Mouse (Mus musculus): ENCODE results near the gene Gm28043.

Gm28043 gene

GRCm38 (mm10) chr17:29627285-29627684 is 12.6 kb downstream of the Gm28043 start:
- DNase-seq (ENCODE audit: low spot score) = no peak

- DNase-seq (ENCODE audit: low spot score) = no peak
These were observed 14.3 kb downstream of the Gm28043 start for GRCm38 (mm10) chr17:29628946-29629345.

- no peak for DNase-seq (ENCODE audit: low spot score)
These were observed 14.9 kb downstream of the Gm28043 start for GRCm38 (mm10) chr17:29629620-29630019.

- no peak for DNase-seq (ENCODE audit: low spot score)
These were observed 17.6 kb downstream of the Gm28043 start for GRCm38 (mm10) chr17:29632312-29632711.

GRCm38 (mm10) chr17:29635492-29635891 is 20.8 kb downstream of the Gm28043 start:
- DNase-seq (ENCODE audit: low spot score) = no peak

- peak; percentile 14 for DNase-seq (ENCODE audit: low spot score)
These were observed 21.4 kb downstream of the Gm28043 start for GRCm38 (mm10) chr17:29636118-29636517.

- no peak for DNase-seq (ENCODE audit: low spot score)
These were observed 22.7 kb downstream of the Gm28043 start for GRCm38 (mm10) chr17:29637377-29637776.

- peak; percentile 44 for DNase-seq (ENCODE audit: low spot score)
These were observed 23.2 kb downstream of the Gm28043 start for GRCm38 (mm10) chr17:29637895-29638294.

GRCm38 (mm10) chr17:29640971-29641370 is 26.3 kb downstream of the Gm28043 start:
- DNase-seq (ENCODE audit: low spot score) = no peak

GRCm38 (mm10) chr17:29642219-29642618 is 27.5 kb downstream of the Gm28043 start:
- DNase-seq (ENCODE audit: low spot score) = no peak

- DNase-seq (ENCODE audit: low spot score) = no peak
These were observed 43.6 kb downstream of the Gm28043 start for GRCm38 (mm10) chr17:29658249-29658648.

- DNase-seq (ENCODE audit: low spot score) = peak; percentile 95
These were observed 45.5 kb downstream of the Gm28043 start, which contains the start of gene Cmtr1 for GRCm38 (mm10) chr17:29660076-29660761. Cmtr1 (plus strand) TSS chr17:29660595.

GRCm38 (mm10) chr17:29660762-29661391 is 46.2 kb downstream of the Gm28043 start:
- peak; percentile 26 for DNase-seq (ENCODE audit: low spot score)

GRCm38 (mm10) chr17:29662145-29662544 is 47.5 kb downstream of the Gm28043 start:
- no peak for DNase-seq (ENCODE audit: low spot score)

GRCm38 (mm10) chr17:29668051-29668986 is 53.6 kb downstream of the Gm28043 start:
- no peak for DNase-seq (ENCODE audit: low spot score)

GRCm38 (mm10) chr17:29669030-29669429 is 54.4 kb downstream of the Gm28043 start:
- DNase-seq (ENCODE audit: low spot score) = no peak

- DNase-seq (ENCODE audit: low spot score) = no peak
These were observed 55.3 kb downstream of the Gm28043 start for GRCm38 (mm10) chr17:29669936-29670335.

- no peak for DNase-seq (ENCODE audit: low spot score)
These were observed 56.3 kb downstream of the Gm28043 start for GRCm38 (mm10) chr17:29671021-29671420.

GRCm38 (mm10) chr17:29673325-29673724 is 58.6 kb downstream of the Gm28043 start:
- no peak for DNase-seq (ENCODE audit: low spot score)

- DNase-seq (ENCODE audit: low spot score) = no peak
These were observed 63.9 kb downstream of the Gm28043 start for GRCm38 (mm10) chr17:29678526-29678925.

- DNase-seq (ENCODE audit: low spot score) = no peak
These were observed 64.5 kb downstream of the Gm28043 start for GRCm38 (mm10) chr17:29679038-29679767.

- DNase-seq (ENCODE audit: low spot score) = no peak
These were observed 65.5 kb downstream of the Gm28043 start for GRCm38 (mm10) chr17:29680174-29680573.
